Mouse (Mus musculus) heart, embryonic 11.5 days (tissue): ENCODE results near the gene Kdelr3. TPM values are rescaled to one million over a fixed set of nuclear protein-coding genes. Genes with fewer than 3 reads are reported as not detected.

Experiments
- ATAC-seq: fragments of 200-750 bp; cut with Nextera tagmentation; replicated peaks from 2 replicates; pipeline ENCODE4 v1.8.0; 2017; ENCODE audit warnings: moderate library complexity; ENCODE audit not compliant: insufficient number of reproducible peaks, low FRiP score, low TSS enrichment
- H3K27ac ChIP-seq: fragments of 300-500 bp; sonication (generic); 2 replicates; pipeline ENCODE4 v1.5.1; 2014; ENCODE audit warnings: mild to moderate bottlenecking, low read depth, low read length
- H3K27me3 ChIP-seq: fragments of 300-500 bp; sonication (generic); 2 replicates; pipeline ENCODE4 v1.6.1; 2014; ENCODE audit warnings: mild to moderate bottlenecking, low read length, mixed read lengths; ENCODE audit not compliant: control insufficient read depth, insufficient read depth
- H3K36me3 ChIP-seq: fragments of 300-500 bp; sonication (generic); 2 replicates; pipeline ENCODE4 v1.6.1; 2014; ENCODE audit warnings: mild to moderate bottlenecking, low read length, moderate library complexity, mixed read lengths; ENCODE audit not compliant: control insufficient read depth, insufficient read depth
- H3K4me1 ChIP-seq: fragments of 300-500 bp; sonication (generic); 2 replicates; pipeline ENCODE4 v1.6.1; 2014; ENCODE audit warnings: low read length; ENCODE audit not compliant: control insufficient read depth, insufficient read depth
- H3K4me2 ChIP-seq: fragments of 300-500 bp; sonication (generic); 2 replicates; pipeline ENCODE4 v1.6.1; 2014; ENCODE audit warnings: mild to moderate bottlenecking, moderate library complexity
- H3K4me3 ChIP-seq: fragments of 300-500 bp; sonication (generic); 2 replicates; pipeline ENCODE4 v1.5.1; 2014; ENCODE audit warnings: low read depth, low read length
- H3K9ac ChIP-seq: fragments of 300-500 bp; sonication (generic); 2 replicates; pipeline ENCODE4 v1.6.1; 2014; ENCODE audit warnings: mild to moderate bottlenecking, low read depth, low read length, moderate library complexity
- H3K9me3 ChIP-seq: fragments of 300-500 bp; sonication (generic); replicated peaks from 2 replicates; pipeline ENCODE4 v1.6.1; 2016; ENCODE audit warnings: low read length; ENCODE audit not compliant: control insufficient read depth
- whole genome bisulfite sequencing: fragments of 180-500 bp; shearing (Covaris S2); extraction: QIAGEN DNeasy Blood & Tissue Kit; methylation state at CpG from one replicate; pipeline ENCODE4 v1.1.7; 2014; ENCODE audit not compliant: insufficient replicate concordance; 5-methylcytosine and 5-hydroxymethylcytosine counted together
- polyA plus RNA-seq: library from polyadenylated mRNA; unstranded; fragments of >200 nt; fragmentation: Nextera tagmentation; extraction: Ambion mirVana; gene quantifications from 2 replicates; pipeline ENCODE4 v1.2.1, GENCODE M21; 2014

Gene Kdelr3
- 33.4 and 33.5 TPM in 2 replicates for polyA plus RNA-seq

DNA sequence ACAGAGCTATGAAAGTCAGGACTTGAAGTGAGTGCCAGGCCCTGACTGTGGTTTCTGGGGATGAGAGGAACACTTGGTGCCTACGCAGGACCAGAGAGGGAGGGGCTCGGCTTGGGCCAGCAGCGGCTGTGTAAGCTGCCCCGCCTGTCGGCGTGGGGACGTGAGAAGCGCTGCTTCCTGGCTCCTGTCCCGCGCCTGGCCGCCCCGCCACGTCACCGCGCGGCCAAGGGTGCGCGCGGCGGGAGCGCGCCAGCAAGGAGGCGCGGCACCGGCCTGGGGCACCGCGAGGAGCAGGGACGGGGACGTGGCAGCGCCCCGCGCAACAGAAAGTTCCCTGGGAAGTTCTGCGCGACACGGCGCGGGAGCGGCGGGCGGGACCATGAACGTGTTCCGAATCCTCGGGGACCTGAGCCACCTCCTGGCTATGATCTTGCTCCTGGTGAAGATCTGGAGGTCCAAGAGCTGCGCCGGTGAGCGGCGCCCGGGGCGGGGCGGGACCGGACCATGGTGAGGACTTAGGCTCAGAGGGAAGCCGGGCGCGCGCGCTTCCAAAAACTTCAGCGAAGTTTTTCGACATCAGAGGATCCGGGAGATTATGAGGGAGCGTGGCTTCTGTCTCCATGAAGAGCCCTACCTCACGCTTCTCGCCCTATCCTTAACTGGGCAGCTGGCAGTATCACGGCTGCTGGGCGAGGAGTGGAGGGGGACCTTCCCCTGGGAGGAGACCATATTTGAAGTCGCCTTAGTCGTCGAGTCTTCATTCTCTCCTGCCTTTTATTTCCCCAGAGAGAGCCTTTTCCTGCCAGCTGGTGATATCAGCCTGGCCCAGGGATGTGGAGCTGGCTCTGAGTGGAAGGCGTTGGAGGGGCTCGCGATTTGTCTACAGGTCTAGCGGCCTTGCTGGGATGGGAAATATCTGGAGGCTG is at the start of gene Kdelr3:
Kdelr3 (plus strand) TSS at position 241 of the 926 bp plus-strand sequence.
- peaks cover 49% of the 10 kb centered on the region for H3K27me3 ChIP-seq
- H3K9me3 ChIP-seq, result no peaks in the 10 kb centered on the region
- H3K4me3 ChIP-seq, result peak within 1 kb of the TSS; percentile 67
- peak within 1 kb of the TSS; percentile 90 for H3K4me2 ChIP-seq
- WGBS, result under 1% methylated on average over 71 of the region's 71 CpGs
- H3K27ac ChIP-seq, result no peak within 1 kb of the TSS
- ATAC-seq, result peak; percentile 60
- H3K9ac ChIP-seq, result peak within 1 kb of the TSS; percentile 79
- no peaks in the 10 kb centered on the region for H3K36me3 ChIP-seq
- H3K4me1 ChIP-seq, result peaks cover 7% of the 10 kb centered on the region

- WGBS, result 7% methylated on average over 18 of the region's 18 CpGs
- Histone ChIP-seq H3K9ac (no peak overlapping the region), H3K9me3 (no peaks in the 10 kb centered on the region), H3K27ac (no peak overlapping the region), H3K4me1 (0 out of 2 replicates have a peak, but pooled peaks cover 5% of the 10 kb centered on the region), H3K4me3 (no peak overlapping the region), H3K4me2 (peak overlapping the region; percentile 20), H3K36me3 (no peaks in the 10 kb centered on the region), H3K27me3 (peaks cover 4% of the 10 kb centered on the region; the same call in 1 of the 2 replicates)
- peak; percentile 67; the same call in 1 of the 2 replicates for ATAC-seq
Measured at GRCm38 (mm10) chr15:79466601-79467286, 49.5 kb upstream of the Kdelr3 start.

DNA sequence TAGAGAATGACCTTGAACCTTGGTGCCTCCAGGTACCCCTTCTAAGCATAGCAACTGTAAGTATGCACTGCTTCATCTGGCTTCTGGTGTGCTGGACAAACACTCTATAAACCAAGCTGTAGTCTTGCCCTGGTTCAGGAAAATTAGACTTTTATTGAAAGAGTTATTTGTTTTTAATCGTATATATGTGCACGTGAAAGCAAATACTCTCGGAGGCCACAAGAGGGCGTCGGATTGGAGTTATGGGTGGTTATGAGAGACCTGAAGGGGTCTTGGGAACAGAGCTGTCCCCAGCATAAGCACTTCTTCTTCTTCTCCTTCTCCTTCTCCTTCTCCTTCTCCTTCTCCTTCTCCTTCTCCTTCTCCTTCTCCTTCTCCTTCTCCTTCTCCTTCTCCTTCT is 46.6 kb upstream of the Kdelr3 start:
- WGBS, result 59% methylated on average over 5 of the region's 5 CpGs
- H3K27ac ChIP-seq, result no peak overlapping the region
- H3K9me3 ChIP-seq, result no peaks in the 10 kb centered on the region
- H3K9ac ChIP-seq, result no peak overlapping the region
- no peak overlapping the region for H3K4me3 ChIP-seq
- no peaks in the 10 kb centered on the region for H3K36me3 ChIP-seq
- 0 out of 2 replicates have a peak, but pooled peaks cover 5% of the 10 kb centered on the region for H3K4me1 ChIP-seq
- no peak for ATAC-seq
- no peak overlapping the region for H3K4me2 ChIP-seq
- peaks cover 4% of the 10 kb centered on the region; the same call in 1 of the 2 replicates for H3K27me3 ChIP-seq

DNA sequence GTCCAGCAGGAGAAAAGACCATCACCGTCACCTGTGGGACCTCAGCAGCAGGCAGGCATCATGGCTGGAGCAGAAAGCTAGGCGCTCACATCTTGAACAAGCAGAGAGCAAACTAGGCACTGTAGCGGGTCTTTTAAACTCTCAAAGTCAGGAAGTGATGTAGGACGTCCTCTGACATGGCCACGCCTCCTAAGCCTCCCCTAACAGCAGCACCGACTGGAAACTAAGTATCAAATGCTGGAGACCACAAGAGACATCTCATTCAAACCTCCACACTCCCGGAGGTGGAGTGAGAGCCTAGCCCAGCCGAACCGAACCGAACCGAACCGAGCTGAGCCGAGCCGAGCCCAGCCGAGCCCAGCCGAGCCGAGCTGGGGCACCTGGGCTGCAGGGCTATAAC is 45.6 kb upstream of the Kdelr3 start:
- 0 out of 2 replicates have a peak overlapping the region, but pooled peaks have one; percentile 36 for H3K9ac ChIP-seq
- H3K4me2 ChIP-seq, result peak overlapping the region; percentile 45
- no peaks in the 10 kb centered on the region for H3K36me3 ChIP-seq
- ATAC-seq, result no peak
- no peak overlapping the region for H3K27ac ChIP-seq
- peaks cover 4% of the 10 kb centered on the region; the same call in 1 of the 2 replicates for H3K27me3 ChIP-seq
- H3K4me3 ChIP-seq, result peak overlapping the region; percentile 21; the same call in 1 of the 2 replicates
- 18% methylated on average over 17 of the region's 17 CpGs for WGBS
- 0 out of 2 replicates have a peak, but pooled peaks cover 5% of the 10 kb centered on the region for H3K4me1 ChIP-seq
- H3K9me3 ChIP-seq, result no peaks in the 10 kb centered on the region

DNA sequence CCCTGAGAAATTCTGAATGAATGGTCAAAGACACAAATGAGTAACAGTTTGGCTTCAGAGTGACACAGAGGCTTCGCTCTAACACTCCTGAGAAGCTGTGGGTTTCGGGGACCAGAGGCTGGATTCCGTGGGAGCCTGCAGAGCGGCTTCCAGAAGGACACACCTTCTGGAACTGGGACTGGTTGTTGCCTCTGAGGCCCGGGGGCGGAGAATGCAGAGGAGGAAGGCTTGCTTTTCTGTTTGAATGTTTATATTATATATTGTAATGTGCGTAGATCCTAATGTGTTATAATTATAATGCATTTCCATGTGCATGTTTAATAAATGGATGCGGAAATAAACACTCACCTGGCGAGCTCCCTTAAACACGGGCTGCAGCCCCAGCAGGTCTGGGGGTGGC is 45.1 kb upstream of the Kdelr3 start:
- no peak for ATAC-seq
- WGBS, result 43% methylated on average over 10 of the region's 10 CpGs
- H3K27ac ChIP-seq, result no peak overlapping the region
- H3K27me3 ChIP-seq, result peaks cover 4% of the 10 kb centered on the region; the same call in 1 of the 2 replicates
- no peak overlapping the region for H3K4me3 ChIP-seq
- no peak overlapping the region for H3K9ac ChIP-seq
- H3K4me2 ChIP-seq, result peak overlapping the region; percentile 45; the same call in 1 of the 2 replicates
- no peaks in the 10 kb centered on the region for H3K36me3 ChIP-seq
- H3K9me3 ChIP-seq, result no peaks in the 10 kb centered on the region
- 0 out of 2 replicates have a peak, but pooled peaks cover 5% of the 10 kb centered on the region for H3K4me1 ChIP-seq

- no peak overlapping the region for H3K4me2 ChIP-seq
- ATAC-seq, result no peak
- H3K27me3 ChIP-seq, result no peaks in the 10 kb centered on the region
- H3K27ac ChIP-seq, result no peak overlapping the region
- peaks cover 11% of the 10 kb centered on the region for H3K4me1 ChIP-seq
- no peak overlapping the region for H3K9ac ChIP-seq
- WGBS, result 74% methylated on average over 5 of the region's 5 CpGs
- no peaks in the 10 kb centered on the region for H3K36me3 ChIP-seq
- H3K9me3 ChIP-seq, result no peaks in the 10 kb centered on the region
- no peak overlapping the region for H3K4me3 ChIP-seq
Measured at GRCm38 (mm10) chr15:79473042-79473441, 43.2 kb upstream of the Kdelr3 start.

DNA sequence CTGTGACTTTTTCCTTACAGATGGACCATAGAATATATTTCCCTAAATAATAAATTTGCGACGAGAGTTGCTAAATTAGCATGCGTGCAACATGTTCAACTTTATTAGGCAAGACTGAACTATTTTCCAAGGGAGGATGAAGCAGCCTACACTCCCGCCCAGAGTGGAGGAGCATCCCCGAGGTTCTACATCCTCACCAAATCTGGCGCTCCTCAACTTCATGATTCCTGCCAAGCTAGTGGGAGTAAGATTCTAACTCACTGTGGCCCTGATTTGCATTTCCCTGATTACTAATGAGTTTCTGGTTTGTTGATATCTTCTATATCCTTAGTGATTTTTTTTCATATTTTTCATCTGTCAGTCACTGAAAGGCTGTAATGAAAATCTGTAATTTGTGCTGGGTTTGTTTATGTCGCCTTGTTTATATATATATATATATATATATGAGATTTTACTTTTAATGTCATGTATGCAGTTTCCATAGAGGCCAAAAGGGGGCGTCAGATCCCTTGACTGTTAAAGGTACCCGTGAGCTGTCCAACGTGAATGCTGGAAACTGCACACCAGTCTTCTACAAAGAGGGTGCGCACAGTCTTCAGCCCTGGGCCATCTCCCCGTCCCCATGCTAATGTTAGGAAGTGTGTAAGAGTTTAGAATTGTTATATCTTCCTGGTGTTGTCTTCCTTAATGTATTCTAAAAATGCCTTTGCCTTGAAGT is 42.4 kb upstream of the Kdelr3 start:
- H3K27me3 ChIP-seq, result no peaks in the 10 kb centered on the region
- H3K4me1 ChIP-seq, result peaks cover 12% of the 10 kb centered on the region
- H3K36me3 ChIP-seq, result no peaks in the 10 kb centered on the region

GRCm38 (mm10) chr15:79477227-79477626 is 39.0 kb upstream of the Kdelr3 start:
- Histone ChIP-seq H3K27ac (peak overlapping the region; percentile 62), H3K4me1 (peaks cover 14% of the 10 kb centered on the region), H3K4me3 (no peak overlapping the region), H3K27me3 (peaks cover 21% of the 10 kb centered on the region), H3K4me2 (peak overlapping the region; percentile 8; the same call in 1 of the 2 replicates), H3K9me3 (no peaks in the 10 kb centered on the region), H3K36me3 (no peaks in the 10 kb centered on the region), H3K9ac (no peak overlapping the region)
- ATAC-seq, result no peak
- 26% methylated on average over 6 of the region's 6 CpGs for WGBS

More for the DNA sequence above, 42.4 kb upstream of the Kdelr3 start:
- no peak overlapping the region for H3K27ac ChIP-seq
- no peak overlapping the region for H3K4me3 ChIP-seq
- H3K4me2 ChIP-seq, result no peak overlapping the region
- 48% methylated on average over 12 of the region's 12 CpGs for WGBS
- no peak for ATAC-seq
- no peak overlapping the region for H3K9ac ChIP-seq
- H3K9me3 ChIP-seq, result no peaks in the 10 kb centered on the region
